Mouse (Mus musculus) olfactory bulb, adult 2 months (tissue): Measurements from ENCODE around the gene Gm45021.

ENCODE experiments used
- CTCF ChIP-seq: fragments of 200-500 bp; IDR thresholded peaks from 2 replicates; pipeline ENCODE4 v1.5.1; 2012; ENCODE audit warnings: low read depth, mild to moderate bottlenecking, low read length, moderate library complexity; ENCODE audit not compliant: insufficient read depth
- POLR2A ChIP-seq: fragments of 200-500 bp; IDR thresholded peaks from 2 replicates; pipeline ENCODE4 v1.6.1; 2012; ENCODE audit warnings: mild to moderate bottlenecking, low read depth, low read length, moderate library complexity; ENCODE audit not compliant: insufficient read depth

GRCm38 (mm10) chr6:48548314-48548713 lies 41.1 kb upstream of the Gm45021 start:
- TF ChIP-seq CTCF (no peak), POLR2A (no peak)
